Mouse (Mus musculus) ES-Bruce4 (cell line): Measurements from ENCODE around the gene Chil1. TPM values are rescaled to one million over a fixed set of nuclear protein-coding genes. Genes with fewer than 3 reads are reported as not detected.

ENCODE experiments used
- H3K27ac ChIP-seq: 2 replicates; pipeline ENCODE4 v1.5.1; 2012; ENCODE audit warnings: low read length, inconsistent platforms; ENCODE audit not compliant: insufficient read depth
- H3K27me3 ChIP-seq: 2 replicates; pipeline ENCODE4 v1.6.1; 2012; ENCODE audit warnings: mild to moderate bottlenecking, low read length, inconsistent platforms; ENCODE audit not compliant: control insufficient read depth, poor library complexity, insufficient read depth, severe bottlenecking
- H3K36me3 ChIP-seq: 2 replicates; pipeline ENCODE4 v1.6.1; 2012; ENCODE audit warnings: inconsistent platforms, mild to moderate bottlenecking, low read length, moderate library complexity; ENCODE audit not compliant: control insufficient read depth, poor library complexity, insufficient read depth, severe bottlenecking
- H3K4me1 ChIP-seq: one replicate; pipeline ENCODE4 v1.8.1; 2011; ENCODE audit warnings: low read length; ENCODE audit not compliant: control insufficient read depth, insufficient read depth
- H3K4me3 ChIP-seq: 2 replicates; pipeline ENCODE4 v1.5.1; 2011; ENCODE audit warnings: low read depth, mild to moderate bottlenecking, low read length
- H3K9ac ChIP-seq: 2 replicates; pipeline ENCODE4 v1.6.1; 2012; ENCODE audit warnings: low read depth, mild to moderate bottlenecking, inconsistent platforms; ENCODE audit not compliant: poor library complexity, severe bottlenecking
- H3K9me3 ChIP-seq: replicated peaks from 2 replicates; pipeline ENCODE4 v1.6.1; 2012; ENCODE audit warnings: mild to moderate bottlenecking, low read length, inconsistent platforms; ENCODE audit not compliant: control insufficient read depth, poor library complexity, insufficient read depth, severe bottlenecking
- CTCF ChIP-seq: IDR thresholded peaks from one replicate; pipeline ENCODE4 v1.8.1; 2011; ENCODE audit warnings: low read depth, low read length
- EP300 ChIP-seq: IDR thresholded peaks from 2 replicates; pipeline ENCODE4 v1.6.1; 2011; ENCODE audit warnings: low read depth, low read length; ENCODE audit not compliant: insufficient read depth
- POLR2A ChIP-seq: IDR thresholded peaks from one replicate; pipeline ENCODE4 v1.8.1; 2011; ENCODE audit warnings: low read length; ENCODE audit not compliant: insufficient read depth
- polyA plus RNA-seq: library from polyadenylated mRNA; stranded (reverse); fragments of >200 nt; gene quantifications from 2 replicates; pipeline ENCODE4 v1.2.4, GENCODE M21; 2011; ENCODE audit warnings: low read depth; ENCODE audit not compliant: missing spikeins, insufficient read depth, insufficient read length

Gene Chil1
- polyA plus RNA-seq, 1 experiment = 1.8 TPM

DNA sequence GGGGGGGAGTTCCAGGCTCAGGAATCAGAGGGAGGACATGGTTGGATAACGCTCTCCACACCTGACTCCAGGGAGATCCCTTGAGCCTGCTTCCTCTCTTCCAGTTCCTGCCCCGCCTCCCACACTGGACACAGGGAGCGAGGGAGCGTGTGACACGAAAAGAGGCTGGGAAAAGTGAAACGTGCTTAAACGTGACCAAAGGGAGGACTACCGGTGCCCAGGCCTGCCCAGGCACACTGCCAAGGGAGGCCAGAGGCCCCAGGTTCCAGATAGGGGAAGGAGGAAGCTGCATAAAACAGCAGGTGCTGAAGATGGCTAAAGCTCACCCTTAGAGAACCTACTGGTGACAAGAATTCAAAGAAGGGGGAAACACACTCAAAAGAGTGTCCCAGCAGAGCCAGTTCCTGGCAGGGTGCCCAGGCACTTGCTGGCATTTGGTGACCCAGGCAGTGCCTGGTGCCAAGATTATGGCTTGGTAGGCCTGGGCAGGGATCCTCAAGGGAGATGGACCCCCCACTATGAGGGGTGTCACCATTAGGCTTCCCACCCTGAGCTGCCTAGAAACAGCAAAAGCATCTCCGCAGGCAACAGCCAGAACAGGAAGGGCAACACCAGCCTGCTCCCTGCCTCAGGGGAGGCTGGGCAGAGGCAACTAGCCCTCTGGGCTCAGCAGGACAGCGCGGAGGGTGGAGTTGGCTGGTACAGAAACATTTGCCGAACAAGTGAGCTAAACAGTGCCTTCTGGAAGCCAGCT lies 51.0 kb downstream of the Chil1 start:
- H3K27me3 ChIP-seq = peaks cover 12% of the 10 kb centered on the region; the same call in 1 of the 2 replicates
- TF ChIP-seq EP300 (no peak), POLR2A (no peak), CTCF (no peak)
- H3K27ac ChIP-seq = no peak overlapping the region
- H3K9ac ChIP-seq = no peak overlapping the region
- H3K4me1 ChIP-seq = no peaks in the 10 kb centered on the region
- H3K36me3 ChIP-seq = no peaks in the 10 kb centered on the region
- no peaks in the 10 kb centered on the region for H3K9me3 ChIP-seq
- H3K4me3 ChIP-seq = no peak overlapping the region

DNA sequence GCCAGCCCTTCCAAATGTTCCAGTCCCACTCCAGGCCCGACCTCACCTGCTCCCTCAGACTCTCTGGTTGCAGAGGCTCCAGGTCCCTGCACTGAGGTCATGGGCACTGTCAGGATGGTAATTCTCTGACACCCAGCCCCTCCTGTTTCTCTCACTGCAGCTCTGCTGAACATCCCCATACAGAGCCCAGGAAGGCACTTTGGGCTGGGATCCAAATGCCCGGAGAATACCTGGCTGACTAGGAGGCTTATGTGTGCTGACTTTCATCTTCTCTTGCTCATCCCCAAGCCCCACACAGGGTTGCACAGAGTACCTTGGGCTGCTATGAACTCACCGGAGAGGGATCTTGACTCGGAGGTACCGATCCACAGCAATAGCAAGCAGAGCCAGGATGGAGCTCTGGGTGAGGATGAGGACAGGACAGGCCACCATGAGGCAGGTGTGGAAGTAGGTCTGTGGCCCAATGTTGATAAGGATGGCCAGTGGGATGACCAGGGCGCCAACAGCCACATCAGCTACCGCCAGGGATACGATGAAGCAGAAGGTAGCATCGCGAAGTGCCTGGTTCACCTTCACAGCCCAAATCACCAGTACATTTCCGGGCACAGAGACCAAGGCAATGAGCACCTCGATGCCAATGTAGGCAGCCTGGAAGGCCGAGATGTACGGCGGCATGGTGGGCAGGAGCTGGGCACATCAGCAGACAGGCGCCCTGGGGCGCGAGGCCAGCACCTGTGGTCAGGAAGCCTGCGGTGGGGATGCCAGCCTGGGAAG lies 51.9 kb downstream of the Chil1 start:
- Histone ChIP-seq H3K9me3 (no peaks in the 10 kb centered on the region), H3K27ac (no peak overlapping the region), H3K36me3 (no peaks in the 10 kb centered on the region), H3K27me3 (peaks cover 12% of the 10 kb centered on the region; the same call in 1 of the 2 replicates), H3K4me3 (no peak overlapping the region), H3K9ac (no peak overlapping the region), H3K4me1 (no peaks in the 10 kb centered on the region)
- TF ChIP-seq POLR2A = no peak
- no peak for TF ChIP-seq CTCF
- TF ChIP-seq EP300 = no peak

DNA sequence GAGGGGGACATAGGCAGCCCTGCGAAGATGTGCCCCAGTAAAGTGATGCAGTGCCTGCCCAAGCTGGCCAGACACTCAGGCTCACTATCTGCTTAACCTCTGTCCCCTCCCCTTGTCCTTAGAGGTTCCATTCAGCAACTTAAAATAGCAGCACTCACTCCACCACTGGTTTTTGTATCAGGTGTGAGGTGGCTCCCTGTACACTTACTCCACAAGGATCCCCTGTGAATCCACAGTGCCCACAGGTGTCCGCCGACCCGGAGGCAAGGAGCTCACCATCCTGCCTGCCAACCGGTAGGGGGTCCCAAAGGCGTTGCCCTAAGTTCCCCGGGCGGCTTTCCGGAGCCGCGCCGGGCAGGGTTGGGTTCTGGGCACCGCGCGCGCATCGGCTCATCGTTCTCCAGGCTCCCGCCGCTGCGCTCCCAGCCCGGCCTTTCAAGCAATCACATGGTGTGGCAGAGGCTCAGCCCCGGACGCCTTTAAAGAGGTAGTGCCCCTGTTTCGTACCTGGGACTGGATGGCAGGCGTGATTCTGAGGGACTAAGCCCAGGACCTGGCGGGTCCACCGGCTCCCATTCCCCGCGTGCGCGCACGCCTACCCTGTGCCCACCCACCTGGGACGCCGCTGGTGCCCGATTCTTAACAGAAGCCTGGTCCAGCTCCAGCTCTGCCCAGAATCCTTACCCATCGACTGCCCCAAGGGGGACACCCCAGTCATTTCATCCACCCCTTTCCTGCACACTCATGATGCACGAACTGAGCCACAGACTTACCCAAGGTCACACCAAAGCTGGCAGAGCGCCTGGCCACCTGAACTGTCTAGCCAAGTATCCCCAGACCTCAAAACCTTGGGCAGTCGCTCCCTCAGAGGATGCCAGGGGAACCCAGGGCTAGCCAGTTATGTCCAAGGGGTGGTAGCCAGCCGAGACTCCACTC lies 52.7 kb downstream of the Chil1 start:
- Histone ChIP-seq H3K27me3 (peaks cover 12% of the 10 kb centered on the region; the same call in 1 of the 2 replicates), H3K27ac (no peak overlapping the region), H3K4me1 (no peaks in the 10 kb centered on the region), H3K9ac (no peak overlapping the region), H3K36me3 (no peaks in the 10 kb centered on the region), H3K4me3 (peak overlapping the region; percentile 67), H3K9me3 (no peaks in the 10 kb centered on the region)
- TF ChIP-seq POLR2A (no peak), CTCF (no peak), EP300 (no peak)

DNA sequence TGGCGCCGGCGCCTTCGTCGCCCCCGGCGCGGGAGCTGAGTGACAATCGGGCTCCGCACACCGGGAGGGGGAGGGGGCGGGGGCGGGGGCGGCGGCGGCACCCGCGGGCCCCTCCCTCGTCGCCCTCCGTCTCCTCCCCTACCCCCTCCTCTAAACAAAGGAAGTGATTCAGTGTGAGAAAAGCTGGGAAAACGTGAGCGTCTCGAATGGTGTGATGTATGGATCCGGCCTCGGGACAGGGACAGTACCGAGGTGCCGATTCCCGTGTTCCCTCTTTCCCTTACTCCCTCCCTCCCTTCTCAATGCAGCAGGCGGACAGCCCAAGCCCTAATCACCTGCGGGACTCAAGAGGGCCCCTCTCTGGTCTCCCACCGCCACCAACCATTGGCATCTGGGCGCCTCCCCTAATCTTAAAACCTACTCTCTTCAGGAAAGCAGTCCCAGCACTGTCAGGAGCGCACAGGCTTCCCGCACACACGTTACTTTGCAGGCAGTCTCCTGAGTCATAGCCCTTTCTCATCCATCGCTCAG lies 53.5 kb downstream of the Chil1 start, which contains the start of gene Adora1:
Adora1 (minus strand) TSS at position 41 of the 531 bp plus-strand sequence.
- Histone ChIP-seq H3K27ac (no peak within 1 kb of the TSS), H3K4me3 (peak within 1 kb of the TSS; percentile 67), H3K36me3 (no peaks in the 10 kb centered on the region), H3K27me3 (peaks cover 12% of the 10 kb centered on the region; the same call in 1 of the 2 replicates), H3K9ac (no peak within 1 kb of the TSS), H3K9me3 (no peaks in the 10 kb centered on the region), H3K4me1 (no peaks in the 10 kb centered on the region)
- TF ChIP-seq POLR2A (no peak), EP300 (no peak), CTCF (no peak)

DNA sequence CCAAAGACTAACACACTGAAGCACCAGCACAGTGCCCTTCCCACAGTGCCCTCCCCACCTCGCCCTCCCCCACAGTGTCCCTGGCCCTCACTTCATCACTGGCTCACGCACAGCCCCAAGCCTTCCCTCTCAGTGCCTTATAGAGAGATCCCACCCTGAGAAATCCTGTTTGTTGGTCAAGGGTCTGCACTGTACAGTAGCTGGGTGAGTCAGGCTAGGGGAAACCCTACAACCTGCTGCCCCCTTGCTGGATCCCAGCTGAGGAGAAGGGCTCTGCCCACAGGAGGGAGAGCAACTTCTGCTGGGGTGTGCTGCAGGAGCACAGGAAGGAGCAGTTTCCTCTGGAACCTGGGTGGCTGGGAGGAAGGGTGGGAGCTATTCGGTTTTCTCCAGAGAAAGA lies 54.2 kb downstream of the Chil1 start:
- H3K9ac ChIP-seq = no peak overlapping the region
- no peaks in the 10 kb centered on the region for H3K9me3 ChIP-seq
- TF ChIP-seq EP300 (no peak), POLR2A (no peak), CTCF (no peak)
- H3K4me1 ChIP-seq = no peaks in the 10 kb centered on the region
- H3K36me3 ChIP-seq = no peaks in the 10 kb centered on the region
- H3K4me3 ChIP-seq = no peak overlapping the region
- peaks cover 12% of the 10 kb centered on the region; the same call in 1 of the 2 replicates for H3K27me3 ChIP-seq
- H3K27ac ChIP-seq = no peak overlapping the region
